Mouse (Mus musculus) liver, postnatal 0 days (tissue): ENCODE measurements around the gene Lrrc8c. TPM values are rescaled to one million over a fixed set of nuclear protein-coding genes. Genes with fewer than 3 reads are reported as not detected.

ENCODE experiments used
- ATAC-seq: fragments of 200-750 bp; cut with Nextera tagmentation; 2 replicates; pipeline ENCODE4 v1.8.0; 2017; ENCODE audit warnings: mild to moderate bottlenecking, moderate library complexity
- DNase-seq: peaks from one replicate; pipeline ENCODE4 v3.0.0-alpha.2; 2016
- H3K27ac ChIP-seq: fragments of 300-500 bp; sonication (generic); 2 replicates; pipeline ENCODE4 v1.5.1; 2014; ENCODE audit warnings: antibody characterized with exemption, moderate library complexity, mild to moderate bottlenecking, low read depth
- H3K27me3 ChIP-seq: fragments of 300-500 bp; sonication (generic); 2 replicates; pipeline ENCODE4 v1.6.1; 2014; ENCODE audit warnings: low read length, control low read depth, mixed read lengths; ENCODE audit not compliant: insufficient read depth
- H3K36me3 ChIP-seq: fragments of 300-500 bp; sonication (generic); replicated peaks from 2 replicates; pipeline ENCODE4 v1.6.1; 2014; ENCODE audit warnings: mild to moderate bottlenecking, control low read depth, low read length, moderate library complexity, mixed read lengths; ENCODE audit not compliant: insufficient read depth
- H3K4me1 ChIP-seq: fragments of 300-500 bp; sonication (generic); 2 replicates; pipeline ENCODE4 v1.6.1; 2014; ENCODE audit warnings: antibody characterized with exemption, mild to moderate bottlenecking, control low read depth; ENCODE audit not compliant: insufficient read depth
- H3K4me2 ChIP-seq: fragments of 300-500 bp; sonication (generic); 2 replicates; pipeline ENCODE4 v1.6.1; 2014; ENCODE audit warnings: low read depth, mild to moderate bottlenecking, low read length, moderate library complexity, mixed read lengths
- H3K4me3 ChIP-seq: fragments of 300-500 bp; sonication (generic); 2 replicates; pipeline ENCODE4 v1.5.1; 2014; ENCODE audit warnings: low read depth, low read length
- H3K9ac ChIP-seq: fragments of 300-500 bp; sonication (generic); replicated peaks from 2 replicates; pipeline ENCODE4 v1.6.1; 2014; ENCODE audit warnings: mild to moderate bottlenecking, moderate library complexity
- H3K9me3 ChIP-seq: fragments of 300-500 bp; sonication (generic); 2 replicates; pipeline ENCODE4 v1.6.1; 2016; ENCODE audit warnings: mild to moderate bottlenecking, control low read depth, low read length, mixed read lengths
- CTCF ChIP-seq: sonication (generic); IDR thresholded peaks from 2 replicates; pipeline ENCODE4 v1.5.1; 2016; ENCODE audit warnings: antibody characterized with exemption, low read depth
- EP300 ChIP-seq: IDR thresholded peaks from 2 replicates; pipeline ENCODE4 v1.6.1; 2016; ENCODE audit warnings: antibody characterized with exemption, low read depth, mild to moderate bottlenecking
- WGBS: fragments of 180-500 bp; shearing (Covaris S2); extraction: QIAGEN DNeasy Blood & Tissue Kit; methylation state at CpG from one replicate; pipeline ENCODE4 v1.1.7; 2014; ENCODE audit not compliant: insufficient replicate concordance; 5-methylcytosine and 5-hydroxymethylcytosine counted together
- polyA plus RNA-seq: library from polyadenylated mRNA; unstranded; fragments of >200 nt; fragmentation: Nextera tagmentation; extraction: Ambion mirVana; gene quantifications from 2 replicates; pipeline ENCODE4 v1.2.1, GENCODE M21; 2015

Gene Lrrc8c
- polyA plus RNA-seq, 1 experiment from 2014 or later, result 9.8 TPM

- no peak for ATAC-seq
- 84% methylated on average over 4 of the region's 4 CpGs for WGBS
- Histone ChIP-seq H3K4me2 (no peak overlapping the region), H3K27ac (no peak overlapping the region), H3K27me3 (no peaks in the 10 kb centered on the region), H3K36me3 (0 out of 2 replicates have a peak, but pooled peaks cover 3% of the 10 kb centered on the region), H3K4me1 (no peaks in the 10 kb centered on the region), H3K4me3 (no peak overlapping the region), H3K9me3 (no peaks in the 10 kb centered on the region), H3K9ac (no peak overlapping the region)
- TF ChIP-seq EP300 (no peak), CTCF (no peak)
- DNase-seq, result no peak
Measured at GRCm38 (mm10) chr5:105592396-105592795, 73.2 kb downstream of the Lrrc8c start.

DNA sequence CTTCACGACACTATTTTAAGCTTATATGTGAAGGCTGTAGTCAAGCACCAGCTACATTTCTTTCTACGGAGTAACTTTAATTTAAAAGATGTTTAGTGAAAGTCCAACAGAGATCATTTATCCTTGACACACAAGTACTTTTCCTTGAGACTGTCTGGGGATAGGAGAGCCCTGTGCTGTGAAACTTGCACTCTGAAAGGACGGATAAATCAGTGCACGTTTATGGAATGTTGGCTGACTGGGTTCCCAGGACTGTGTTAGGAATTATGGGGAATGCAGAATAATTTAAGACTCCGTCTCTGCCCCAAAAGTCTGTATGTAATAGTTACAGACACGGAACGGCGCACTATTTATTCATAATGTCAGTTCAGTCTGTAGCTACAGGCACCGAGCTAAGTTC lies 74.4 kb downstream of the Lrrc8c start:
- no peak overlapping the region for H3K4me2 ChIP-seq
- TF ChIP-seq CTCF (no peak), EP300 (no peak)
- peaks cover 3% of the 10 kb centered on the region; the same call in 1 of the 2 replicates for H3K4me1 ChIP-seq
- H3K4me3 ChIP-seq, result no peak overlapping the region
- ATAC-seq, result no peak
- H3K27me3 ChIP-seq, result no peaks in the 10 kb centered on the region
- H3K27ac ChIP-seq, result no peak overlapping the region
- WGBS, result 91% methylated on average over 9 of the region's 9 CpGs
- 0 out of 2 replicates have a peak, but pooled peaks cover 3% of the 10 kb centered on the region for H3K36me3 ChIP-seq
- DNase-seq, result no peak
- H3K9me3 ChIP-seq, result no peaks in the 10 kb centered on the region
- H3K9ac ChIP-seq, result no peak overlapping the region

DNA sequence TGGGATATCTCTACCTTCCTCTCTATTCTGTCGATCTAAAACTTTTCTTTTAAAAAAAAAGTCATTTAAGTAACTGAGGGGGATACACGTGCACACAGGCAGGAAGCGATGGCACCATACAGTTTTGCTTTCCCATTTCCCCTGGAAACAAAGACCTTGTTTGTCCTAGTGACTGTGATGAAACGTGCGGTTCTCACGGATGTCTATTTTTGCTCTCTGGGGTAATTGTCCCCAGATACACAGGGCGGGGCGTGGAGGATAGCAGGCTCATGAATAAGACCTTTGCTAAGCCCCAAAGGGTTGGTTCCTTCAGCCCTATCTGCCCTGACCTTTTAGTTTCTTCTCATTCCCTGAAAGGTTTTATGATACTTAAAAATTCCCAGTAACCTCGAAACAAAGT lies 79.7 kb downstream of the Lrrc8c start:
- WGBS, result 46% methylated on average over 9 of the region's 9 CpGs

GRCm38 (mm10) chr5:105599315-105599714 lies 80.1 kb downstream of the Lrrc8c start:
- H3K27ac ChIP-seq, result peak overlapping the region; percentile 57; the same call in 1 of the 2 replicates
- WGBS, result 37% methylated on average over 4 of the region's 4 CpGs

More for the DNA sequence above, 79.7 kb downstream of the Lrrc8c start:
- H3K4me2 ChIP-seq, result 0 out of 2 replicates have a peak overlapping the region, but pooled peaks have one; percentile 9
- no peak overlapping the region for H3K4me3 ChIP-seq
- no peaks in the 10 kb centered on the region for H3K36me3 ChIP-seq
- DNase-seq (peak; percentile 37), ATAC-seq (peak; percentile 61)
- no peak overlapping the region for H3K9ac ChIP-seq
- no peaks in the 10 kb centered on the region for H3K9me3 ChIP-seq
- no peak for TF ChIP-seq CTCF
- TF ChIP-seq EP300, result no peak
- H3K27ac ChIP-seq, result peak overlapping the region; percentile 57; the same call in 1 of the 2 replicates
- H3K4me1 ChIP-seq, result peaks cover 10% of the 10 kb centered on the region
- H3K27me3 ChIP-seq, result no peaks in the 10 kb centered on the region

GRCm38 (mm10) chr5:105600998-105601397 lies 81.8 kb downstream of the Lrrc8c start:
- Histone ChIP-seq H3K4me2 (no peak overlapping the region), H3K4me1 (peaks cover 10% of the 10 kb centered on the region), H3K9ac (no peak overlapping the region), H3K27ac (no peak overlapping the region), H3K9me3 (no peaks in the 10 kb centered on the region), H3K27me3 (no peaks in the 10 kb centered on the region), H3K36me3 (no peaks in the 10 kb centered on the region), H3K4me3 (no peak overlapping the region)
- ATAC-seq (no peak), DNase-seq (no peak)
- peak; percentile 29 for TF ChIP-seq CTCF
- TF ChIP-seq EP300, result no peak
- WGBS, result 74% methylated on average over 5 of the region's 5 CpGs

More at GRCm38 (mm10) chr5:105599315-105599714, 80.1 kb downstream of the Lrrc8c start:
- H3K27me3 ChIP-seq, result no peaks in the 10 kb centered on the region
- H3K9me3 ChIP-seq, result no peaks in the 10 kb centered on the region
- H3K9ac ChIP-seq, result no peak overlapping the region
- peaks cover 10% of the 10 kb centered on the region for H3K4me1 ChIP-seq
- TF ChIP-seq EP300 (no peak), CTCF (no peak)
- H3K4me3 ChIP-seq, result no peak overlapping the region
- H3K4me2 ChIP-seq, result 0 out of 2 replicates have a peak overlapping the region, but pooled peaks have one; percentile 9
- ATAC-seq (no peak), DNase-seq (no peak)
- no peaks in the 10 kb centered on the region for H3K36me3 ChIP-seq

- no peaks in the 10 kb centered on the region for H3K9me3 ChIP-seq
- no peak overlapping the region for H3K4me2 ChIP-seq
- WGBS, result 81% methylated on average over 9 of the region's 9 CpGs
- H3K27ac ChIP-seq, result no peak overlapping the region
- peaks cover 10% of the 10 kb centered on the region for H3K4me1 ChIP-seq
- no peak for DNase-seq
- H3K4me3 ChIP-seq, result no peak overlapping the region
- peaks cover 13% of the 10 kb centered on the region for H3K36me3 ChIP-seq
- H3K9ac ChIP-seq, result no peak overlapping the region
- ATAC-seq, result no peak
- H3K27me3 ChIP-seq, result no peaks in the 10 kb centered on the region
- no peak for TF ChIP-seq CTCF
- no peak for TF ChIP-seq EP300
Measured at GRCm38 (mm10) chr5:105602585-105602984, 83.4 kb downstream of the Lrrc8c start.

GRCm38 (mm10) chr5:105605736-105606135 lies 86.5 kb downstream of the Lrrc8c start:
- H3K9me3 ChIP-seq, result no peaks in the 10 kb centered on the region
- no peak for DNase-seq
- H3K4me3 ChIP-seq, result no peak overlapping the region
- H3K36me3 ChIP-seq, result peaks cover 21% of the 10 kb centered on the region
- H3K27me3 ChIP-seq, result no peaks in the 10 kb centered on the region
- WGBS, result 87% methylated on average over 9 of the region's 9 CpGs
- H3K4me2 ChIP-seq, result no peak overlapping the region
- no peak overlapping the region for H3K9ac ChIP-seq
- TF ChIP-seq CTCF, result no peak
- TF ChIP-seq EP300, result no peak
- no peak for ATAC-seq
- no peak overlapping the region for H3K27ac ChIP-seq
- no peaks in the 10 kb centered on the region for H3K4me1 ChIP-seq
